Mouse (Mus musculus): Measurements from ENCODE around the gene Tmem108.

Gene Tmem108

GRCm38 (mm10) chr9:103628861-103629469 lies 132.7 kb downstream of the Tmem108 start:
- DNase-seq (ENCODE audit: low spot score): no peak

DNA sequence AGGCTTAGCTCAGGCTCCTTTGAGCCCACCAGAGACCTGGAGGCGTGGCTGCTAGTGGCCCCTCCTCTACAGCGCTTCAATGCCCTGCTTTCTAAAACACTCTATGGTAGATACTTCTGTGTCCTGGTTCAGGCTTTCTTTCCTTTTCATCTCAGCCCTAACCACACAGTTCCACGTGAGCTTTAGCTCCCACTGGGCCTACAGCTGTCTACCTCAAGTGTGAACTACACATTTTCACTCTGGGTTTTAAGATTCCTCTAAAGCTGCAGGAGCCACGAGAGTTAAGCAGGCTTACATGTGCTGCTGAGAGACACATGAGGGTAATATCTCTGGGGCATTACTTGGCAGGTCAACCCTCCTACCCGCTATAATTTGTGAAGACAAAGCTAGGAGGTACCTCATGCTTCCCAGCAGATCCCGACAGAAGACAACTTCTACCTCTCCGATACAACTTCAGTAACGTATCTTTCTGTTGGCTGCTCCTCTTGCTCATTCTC lies 134.2 kb downstream of the Tmem108 start:
- no peak for DNase-seq (ENCODE audit: low spot score)

- DNase-seq (ENCODE audit: low spot score): no peak
Measured at GRCm38 (mm10) chr9:103626156-103626555, 135.5 kb downstream of the Tmem108 start.

DNA sequence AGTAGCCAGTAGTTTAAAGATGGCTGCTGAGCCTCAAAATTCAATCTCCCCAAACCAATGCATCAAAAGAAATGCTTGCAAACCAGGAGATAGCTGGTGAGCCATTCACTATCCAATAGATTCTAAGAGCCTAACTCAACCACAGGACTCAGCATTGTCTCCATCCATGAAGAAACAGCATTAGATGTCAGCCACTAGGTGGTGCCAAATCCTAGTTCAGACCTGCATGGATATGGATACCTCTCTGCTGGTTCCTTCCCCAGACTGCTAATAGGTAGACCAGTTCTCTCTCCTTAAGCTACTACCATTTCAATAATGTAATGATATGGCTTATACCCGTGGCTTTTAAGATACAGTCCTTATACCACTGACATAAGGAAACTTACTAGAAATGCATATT lies 137.0 kb downstream of the Tmem108 start:
- peak; percentile 55 for DNase-seq (ENCODE audit: low spot score)

DNA sequence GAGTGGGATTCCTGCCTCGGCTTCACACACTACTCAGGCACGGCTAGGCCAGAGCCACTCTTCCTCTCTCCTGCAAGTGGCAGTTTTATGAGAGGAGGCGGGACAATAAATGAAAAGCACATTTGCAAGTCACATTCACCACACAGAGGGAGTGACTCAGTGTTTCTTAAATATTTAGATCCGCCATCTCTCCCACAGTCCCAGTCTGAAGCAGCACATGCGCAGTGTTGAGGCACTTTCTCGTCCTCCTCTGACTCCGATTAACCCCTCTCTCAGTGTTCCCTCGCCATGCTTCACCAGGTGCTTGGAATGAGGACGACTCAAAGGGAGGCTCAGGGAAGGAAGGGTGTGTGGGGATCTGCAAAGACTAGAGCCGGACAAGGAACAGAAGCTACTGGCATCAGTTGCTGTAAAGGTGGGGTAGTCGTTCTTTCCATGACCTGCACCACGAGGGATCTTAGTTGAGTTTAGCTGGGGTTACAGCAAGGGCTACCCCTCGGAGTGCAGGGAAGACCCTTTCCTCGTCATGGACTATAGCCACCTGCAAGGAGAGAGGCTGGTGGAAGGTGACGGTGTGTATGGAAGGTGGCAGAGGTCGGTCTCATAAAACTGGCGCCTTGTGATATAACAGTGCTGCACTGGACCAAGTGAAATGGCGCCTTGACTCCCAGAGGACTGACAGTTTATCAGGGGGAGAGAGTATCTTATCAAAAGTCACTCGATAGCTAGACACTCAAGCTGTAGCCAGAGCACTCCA lies 137.9 kb downstream of the Tmem108 start:
- no peak for DNase-seq (ENCODE audit: low spot score)

GRCm38 (mm10) chr9:103622988-103623387 lies 138.6 kb downstream of the Tmem108 start:
- DNase-seq (ENCODE audit: low spot score): no peak

- no peak for DNase-seq (ENCODE audit: low spot score)
Measured at GRCm38 (mm10) chr9:103621870-103622269, 139.8 kb downstream of the Tmem108 start.

GRCm38 (mm10) chr9:103620517-103621212 lies 141.0 kb downstream of the Tmem108 start:
- no peak for DNase-seq (ENCODE audit: low spot score)

DNA sequence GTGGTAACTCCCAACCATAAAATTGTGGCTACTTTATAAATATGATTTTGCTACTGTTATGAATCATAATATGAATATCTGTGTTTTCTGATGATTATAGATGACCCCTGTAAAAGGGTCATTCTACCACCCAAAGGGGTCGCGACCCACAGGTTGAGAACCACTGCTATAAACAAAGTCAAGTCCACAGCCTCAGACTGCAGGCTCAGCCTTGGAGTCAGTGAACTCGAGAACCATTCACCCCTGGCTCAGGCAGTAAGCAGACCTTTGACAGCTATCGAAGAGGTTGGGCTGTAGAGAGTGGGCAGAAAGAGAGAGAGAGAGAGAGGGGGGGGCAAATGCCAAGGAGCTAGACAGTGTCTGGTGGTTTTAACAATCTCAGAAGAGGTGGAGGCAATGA lies 147.4 kb downstream of the Tmem108 start:
- DNase-seq (ENCODE audit: low spot score): no peak

DNA sequence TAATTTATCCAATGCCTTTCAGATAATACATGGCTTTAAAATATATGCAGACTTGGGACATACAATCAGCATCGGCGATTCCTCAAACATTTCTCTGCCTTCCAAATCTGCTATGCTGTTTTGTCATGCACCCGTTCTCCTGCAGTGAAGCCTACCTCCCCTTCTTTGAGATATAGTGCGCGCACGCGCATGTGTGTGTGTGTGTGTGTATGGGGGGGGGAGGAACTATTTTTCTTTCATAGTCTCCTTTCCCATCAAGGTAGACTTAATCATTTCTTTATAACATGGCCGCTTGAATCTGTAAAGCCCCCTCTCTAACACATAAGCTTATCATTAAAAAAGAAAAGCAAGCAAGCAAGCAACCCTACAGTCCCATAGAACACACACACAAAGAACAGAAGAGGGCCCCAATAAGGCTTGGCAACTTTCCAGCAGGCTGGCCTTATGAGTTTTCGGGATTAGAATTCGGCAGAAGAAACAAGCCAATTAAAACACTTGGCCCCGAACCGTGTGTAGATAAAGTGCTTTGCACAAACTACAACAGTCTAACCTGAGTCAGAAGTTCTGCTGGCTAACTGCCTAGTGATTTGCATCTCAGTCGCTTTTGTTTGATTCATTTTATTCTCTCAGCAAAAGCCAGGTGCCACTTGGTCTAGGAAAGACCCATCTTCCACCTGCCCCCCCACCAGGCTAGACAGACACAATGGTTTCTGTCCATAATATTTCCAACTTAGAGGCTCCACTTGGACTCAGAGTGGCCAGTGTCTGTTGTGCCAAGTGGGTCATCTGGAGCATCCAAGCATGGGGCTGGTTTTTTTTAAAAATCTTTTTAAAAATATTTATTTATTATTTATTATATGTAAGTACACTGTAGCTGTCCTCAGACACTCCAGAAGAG lies 153.2 kb downstream of the Tmem108 start:
- no peak for DNase-seq (ENCODE audit: low spot score)

DNA sequence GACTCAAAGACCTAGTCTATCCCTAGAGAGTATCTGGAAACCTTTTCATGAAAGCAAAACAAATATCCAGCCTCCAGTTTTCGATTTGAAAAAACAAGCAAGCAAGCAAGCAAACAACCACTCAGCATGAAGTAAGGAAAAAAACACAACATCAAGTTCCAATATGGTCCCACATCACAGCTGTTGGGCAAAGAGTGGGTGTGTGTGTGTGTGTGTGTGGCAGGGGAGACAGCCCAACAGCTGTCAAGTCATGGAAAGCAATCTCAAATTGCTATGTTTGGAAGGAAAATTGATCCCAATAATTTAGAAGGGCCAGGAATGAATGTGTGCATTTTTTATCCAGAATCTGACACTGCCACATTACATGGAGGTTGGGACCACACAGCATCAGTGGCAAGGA lies 155.6 kb downstream of the Tmem108 start:
- no peak for DNase-seq (ENCODE audit: low spot score)

DNA sequence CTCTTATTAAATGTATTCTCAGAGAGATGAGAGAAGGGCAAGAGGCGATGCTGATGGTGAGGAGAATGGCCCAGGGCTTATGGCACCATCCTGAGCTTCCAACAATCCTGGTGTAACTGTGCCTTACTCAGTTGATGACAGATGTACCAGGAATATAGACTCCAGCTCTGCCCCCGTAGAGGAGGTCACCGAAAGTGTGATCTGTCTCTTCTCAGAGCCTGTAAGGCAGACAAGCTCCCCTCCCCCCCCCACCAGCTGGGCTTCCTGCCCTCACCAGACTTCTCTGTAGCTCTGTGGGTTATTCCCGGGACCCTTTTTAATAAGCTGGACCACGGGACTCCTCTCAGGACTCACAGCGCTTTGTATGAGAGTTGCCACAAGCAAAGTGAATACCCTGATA lies 157.8 kb downstream of the Tmem108 start:
- DNase-seq (ENCODE audit: low spot score): no peak

DNA sequence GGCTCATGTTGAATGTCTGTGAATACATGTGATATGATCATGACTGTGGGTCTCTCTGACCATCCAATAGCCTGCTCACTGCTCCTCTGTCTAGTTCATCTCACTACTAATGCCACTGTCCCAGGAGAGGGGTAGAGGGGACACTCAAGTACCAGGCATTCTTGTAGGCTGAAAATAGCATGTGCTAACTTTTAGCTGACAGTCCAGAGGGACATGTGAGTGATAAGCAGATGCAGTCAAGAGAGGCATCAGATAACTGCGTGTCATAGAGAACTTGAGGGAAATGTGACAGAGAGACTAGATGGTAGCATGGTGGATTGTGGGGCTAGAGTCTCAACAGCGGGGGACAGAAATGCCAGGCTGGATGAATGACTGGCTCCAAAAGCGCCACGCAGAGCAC lies 159.8 kb downstream of the Tmem108 start:
- DNase-seq (ENCODE audit: low spot score): no peak

DNA sequence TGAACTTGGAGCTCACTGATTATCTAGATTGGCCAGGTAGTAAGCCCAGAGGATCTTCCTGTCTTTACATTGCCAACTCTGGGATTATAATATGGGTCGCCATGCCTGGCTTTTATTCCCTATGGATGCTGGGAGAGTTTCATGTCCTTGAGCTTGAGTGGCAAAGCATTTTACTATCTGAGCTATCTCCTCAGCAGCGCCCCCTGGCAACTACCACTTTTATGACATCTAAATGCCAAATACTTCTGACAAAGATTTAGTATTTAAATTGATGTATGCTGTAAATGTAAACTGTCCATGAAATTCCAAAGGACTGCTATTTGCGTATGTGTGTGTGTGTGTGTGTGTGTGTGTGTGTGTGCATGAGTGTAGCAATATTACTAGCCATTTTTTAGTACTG lies 160.8 kb downstream of the Tmem108 start:
- DNase-seq (ENCODE audit: low spot score): no peak

- no peak for DNase-seq (ENCODE audit: low spot score)
Measured at GRCm38 (mm10) chr9:103599908-103600307, 161.7 kb downstream of the Tmem108 start.

DNA sequence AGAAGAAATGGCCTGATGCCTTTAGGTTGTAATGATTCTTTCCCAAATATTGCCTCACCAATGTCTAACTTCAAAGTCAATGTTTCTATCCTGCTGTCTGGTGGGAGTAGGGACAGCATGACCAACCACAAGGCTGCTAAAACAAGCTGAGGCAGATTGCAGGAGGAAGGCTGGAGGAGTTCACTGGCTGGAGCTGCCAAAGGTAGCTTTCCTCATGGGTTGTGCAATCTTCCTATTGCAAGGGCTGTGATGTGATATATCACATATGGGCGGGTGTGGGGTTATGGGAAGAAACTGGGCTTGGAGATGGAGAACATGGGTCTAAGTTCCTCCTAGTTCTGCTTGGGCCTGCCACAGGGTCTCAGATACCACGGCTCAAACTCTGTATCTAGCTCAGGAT lies 163.8 kb downstream of the Tmem108 start:
- DNase-seq (ENCODE audit: low spot score): no peak

- no peak for DNase-seq (ENCODE audit: low spot score)
Measured at GRCm38 (mm10) chr9:103595190-103595837, 166.3 kb downstream of the Tmem108 start.

DNA sequence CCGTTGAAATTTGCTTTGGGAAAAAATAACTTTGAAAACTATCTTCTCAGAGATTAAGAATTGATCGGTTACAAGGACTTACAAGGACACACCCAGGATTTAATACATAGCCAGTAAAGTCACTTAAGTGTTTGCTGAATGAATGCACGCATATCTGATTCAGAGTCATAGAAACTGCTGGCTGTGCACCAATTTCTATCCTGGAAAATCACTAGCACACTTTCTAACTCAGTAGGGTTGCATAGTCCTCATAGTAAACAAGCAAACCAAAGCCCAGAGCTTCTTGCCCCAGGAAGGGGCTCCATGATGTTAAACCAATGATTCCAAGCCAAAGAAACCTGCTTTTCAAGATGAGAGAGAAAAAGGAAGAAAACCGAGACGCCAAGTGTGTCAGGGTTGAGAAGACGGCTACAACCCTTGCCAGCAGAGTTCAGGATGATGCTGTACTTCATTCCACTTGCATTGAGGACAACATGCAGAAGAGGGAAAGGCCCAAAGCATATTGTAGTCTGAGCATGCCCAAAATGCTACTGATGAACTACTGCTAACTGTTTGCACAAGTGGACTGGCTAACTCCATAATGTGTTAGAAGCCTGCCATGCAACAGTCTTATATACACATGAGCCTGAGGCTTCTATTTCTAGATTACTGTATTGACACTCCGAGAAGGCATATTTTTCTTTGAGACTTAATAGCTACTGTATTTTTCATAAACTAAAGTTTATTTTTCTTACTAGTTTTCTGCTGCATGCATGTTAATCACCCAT lies 167.0 kb downstream of the Tmem108 start:
- no peak for DNase-seq (ENCODE audit: low spot score)

DNA sequence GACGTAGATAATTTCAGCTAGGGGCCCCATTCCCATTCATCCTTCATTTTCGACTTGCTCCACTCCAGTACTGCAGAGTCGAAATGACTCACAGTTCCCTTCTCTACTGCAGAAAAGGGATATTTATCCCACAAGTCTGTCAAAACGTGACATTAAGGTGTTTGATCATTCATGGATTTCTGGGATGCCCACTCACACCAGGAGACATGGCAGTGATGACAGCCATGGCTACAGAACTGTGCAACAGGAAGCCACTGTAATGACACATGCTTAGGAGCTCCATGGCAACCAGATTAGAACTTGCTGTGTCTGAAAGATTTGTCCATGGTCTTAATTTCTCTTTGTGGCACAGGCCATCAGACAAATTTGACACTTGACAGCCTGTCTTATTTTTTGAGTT lies 168.6 kb downstream of the Tmem108 start:
- DNase-seq (ENCODE audit: low spot score): no peak

GRCm38 (mm10) chr9:103591962-103592361 lies 169.7 kb downstream of the Tmem108 start:
- DNase-seq (ENCODE audit: low spot score): no peak

DNA sequence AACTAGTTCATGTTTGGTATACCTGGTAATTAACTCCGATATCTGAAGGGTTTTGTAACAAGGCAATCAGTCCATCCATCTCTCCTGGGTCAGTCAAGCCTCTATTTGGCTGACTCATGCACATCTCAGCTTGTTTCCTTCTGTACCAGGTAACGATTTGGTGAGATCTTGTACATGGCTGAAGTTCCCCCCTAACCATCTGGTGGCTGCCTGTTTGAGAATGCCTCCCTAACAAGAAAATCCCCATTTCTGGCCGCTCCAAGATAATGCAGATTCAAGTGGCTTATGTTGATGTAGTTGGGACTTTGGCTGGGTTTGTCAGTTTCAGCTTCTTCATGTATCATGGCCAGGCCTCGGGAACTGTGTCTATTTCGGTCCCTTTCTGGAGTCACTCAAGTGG lies 170.8 kb downstream of the Tmem108 start:
- no peak for DNase-seq (ENCODE audit: low spot score)
